Mouse (Mus musculus) lung, embryonic 14.5 days (tissue): ENCODE measurements at regions not wholly inside any gene's neighbourhood (a gene's known extent, or its start where the extent isn't known, plus 50 kb on each side); places are given as distances from the start of the nearest gene placed in this dataset.
A peak's percentile ranks its signal among the peaks of the same experiment; 100 is the strongest.

Experiments used
- ATAC-seq: fragments of 200-750 bp; cut with Nextera tagmentation; 2 replicates; pipeline ENCODE4 v1.8.0; 2017; ENCODE audit warnings: mild to moderate bottlenecking, moderate TSS enrichment, moderate library complexity; ENCODE audit not compliant: insufficient read depth
- DNase-seq: peaks from one replicate; pipeline ENCODE4 v3.0.0-alpha.2; 2015
- H3K27ac ChIP-seq: fragments of 300-500 bp; sonication (generic); 2 replicates; pipeline ENCODE4 v1.5.1; 2014; ENCODE audit warnings: low read depth, mild to moderate bottlenecking, moderate library complexity
- H3K27me3 ChIP-seq: fragments of 300-500 bp; sonication (generic); 2 replicates; pipeline ENCODE4 v1.6.1; 2014; ENCODE audit warnings: low read length, control low read depth; ENCODE audit not compliant: insufficient read depth
- H3K36me3 ChIP-seq: fragments of 300-500 bp; sonication (generic); 2 replicates; pipeline ENCODE4 v1.6.1; 2014; ENCODE audit warnings: control low read depth; ENCODE audit not compliant: insufficient read depth
- H3K4me1 ChIP-seq: fragments of 300-500 bp; sonication (generic); 2 replicates; pipeline ENCODE4 v1.6.1; 2014; ENCODE audit warnings: antibody characterized with exemption, control low read depth; ENCODE audit not compliant: insufficient read depth
- H3K4me2 ChIP-seq: fragments of 300-500 bp; sonication (generic); 2 replicates; pipeline ENCODE4 v1.6.1; 2014; ENCODE audit warnings: mild to moderate bottlenecking
- H3K4me3 ChIP-seq: fragments of 300-500 bp; sonication (generic); 2 replicates; pipeline ENCODE4 v1.5.1; 2014; ENCODE audit warnings: low read depth, low read length
- H3K9ac ChIP-seq: fragments of 300-500 bp; sonication (generic); 2 replicates; pipeline ENCODE4 v1.6.1; 2014
- H3K9me3 ChIP-seq: fragments of 300-500 bp; sonication (generic); 2 replicates; pipeline ENCODE4 v1.6.1; 2016; ENCODE audit warnings: low read depth, low read length, control low read depth
- CTCF ChIP-seq: IDR thresholded peaks from 2 replicates; pipeline ENCODE4 v1.5.1; 2016; ENCODE audit warnings: antibody characterized with exemption, low read depth
- WGBS: fragments of 180-500 bp; shearing (Covaris S2); extraction: QIAGEN DNeasy Blood & Tissue Kit; methylation state at CpG from one replicate; pipeline ENCODE4 v1.1.7; 2014; 5-methylcytosine and 5-hydroxymethylcytosine counted together

DNA sequence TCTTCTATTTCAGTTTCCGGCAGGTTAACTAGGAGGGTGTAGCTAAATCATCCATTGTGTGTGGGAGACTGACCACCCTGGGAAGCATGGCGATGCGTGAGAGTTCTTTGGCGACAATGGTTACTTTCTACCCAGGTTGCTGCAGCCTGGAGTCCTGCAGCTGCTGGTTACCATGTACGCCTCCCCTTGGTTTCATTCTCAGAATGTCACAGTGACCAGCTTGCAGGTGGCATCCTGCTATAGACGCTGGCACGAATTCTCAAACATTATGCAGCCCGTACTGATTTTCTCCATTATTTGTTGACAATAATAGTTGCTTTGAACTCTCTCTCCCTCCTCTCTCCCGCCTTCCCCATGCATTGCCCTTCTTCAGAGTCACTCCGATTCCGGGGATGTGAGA, 301.2 kb downstream of the Brinp2 start:
- DNase-seq = no peak
- WGBS = 80% methylated on average over 11 of the region's 11 CpGs
- no peaks in the 10 kb centered on the region for H3K9me3 ChIP-seq
- TF ChIP-seq CTCF = no peak
- H3K27me3 ChIP-seq = no peaks in the 10 kb centered on the region
- no peaks in the 10 kb centered on the region for H3K36me3 ChIP-seq
- ATAC-seq = no peak
- H3K4me2 ChIP-seq = no peak overlapping the region
- no peak overlapping the region for H3K27ac ChIP-seq
- no peaks in the 10 kb centered on the region for H3K4me1 ChIP-seq
- no peak overlapping the region for H3K9ac ChIP-seq
- no peak overlapping the region for H3K4me3 ChIP-seq

DNA sequence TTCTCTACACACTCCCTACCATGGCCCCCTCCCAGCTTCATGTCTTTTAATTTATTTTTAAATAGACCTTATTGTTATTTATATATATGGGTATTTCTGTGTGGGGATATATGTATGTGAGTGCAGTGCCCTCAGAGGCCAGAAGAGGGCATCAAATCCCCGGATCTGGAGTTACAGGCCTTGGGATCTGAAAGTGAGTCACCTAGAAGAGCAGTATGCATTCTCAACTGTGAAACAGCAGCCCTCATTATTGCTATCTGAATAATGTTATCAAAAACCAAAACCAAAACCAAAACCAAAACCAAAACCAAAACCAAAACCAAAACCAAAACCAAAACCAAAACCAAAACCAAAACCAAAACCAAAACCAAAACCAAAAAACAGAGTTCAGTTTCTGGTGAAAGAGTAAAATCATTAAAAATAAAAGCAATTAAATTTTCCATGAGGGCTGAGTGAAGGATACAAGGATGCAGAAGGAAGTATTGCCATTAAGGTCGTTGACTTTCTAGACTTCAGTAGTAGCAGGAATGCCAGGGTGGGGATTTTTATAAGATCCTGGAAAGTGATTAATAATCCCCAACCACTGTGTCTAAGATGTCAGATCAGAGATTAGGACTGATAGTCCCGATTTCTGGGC, 299.0 kb downstream of the Brinp2 start:
- 60% methylated on average over 3 of the region's 3 CpGs for WGBS
- ATAC-seq = no peak
- peak; percentile 14 for DNase-seq
- Histone ChIP-seq H3K4me2 (no peak overlapping the region), H3K9ac (no peak overlapping the region), H3K4me1 (no peaks in the 10 kb centered on the region), H3K36me3 (no peaks in the 10 kb centered on the region), H3K4me3 (no peak overlapping the region), H3K27me3 (no peaks in the 10 kb centered on the region), H3K27ac (no peak overlapping the region), H3K9me3 (no peaks in the 10 kb centered on the region)
- peak; percentile 31 for TF ChIP-seq CTCF

DNA sequence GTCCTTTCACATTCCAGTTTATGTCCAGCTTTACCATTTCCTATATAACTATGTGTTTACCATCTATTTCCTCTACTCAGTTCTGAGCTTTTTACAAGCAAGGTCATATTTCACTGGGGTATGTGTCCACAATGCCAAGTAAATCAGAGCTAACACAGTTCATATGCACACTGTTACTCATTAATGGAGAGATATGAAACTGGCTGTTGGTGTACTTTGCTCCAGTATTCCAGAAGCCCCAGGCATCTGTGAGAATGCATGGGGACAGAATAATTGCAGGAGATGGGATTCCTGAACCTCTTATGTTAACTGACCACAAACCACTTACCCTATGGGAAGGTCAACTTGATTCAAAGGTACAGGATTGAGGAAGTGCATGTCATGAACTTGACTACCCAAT, 298.3 kb downstream of the Brinp2 start:
- Histone ChIP-seq H3K4me2 (no peak overlapping the region), H3K9me3 (no peaks in the 10 kb centered on the region)
- no peak for ATAC-seq

DNA sequence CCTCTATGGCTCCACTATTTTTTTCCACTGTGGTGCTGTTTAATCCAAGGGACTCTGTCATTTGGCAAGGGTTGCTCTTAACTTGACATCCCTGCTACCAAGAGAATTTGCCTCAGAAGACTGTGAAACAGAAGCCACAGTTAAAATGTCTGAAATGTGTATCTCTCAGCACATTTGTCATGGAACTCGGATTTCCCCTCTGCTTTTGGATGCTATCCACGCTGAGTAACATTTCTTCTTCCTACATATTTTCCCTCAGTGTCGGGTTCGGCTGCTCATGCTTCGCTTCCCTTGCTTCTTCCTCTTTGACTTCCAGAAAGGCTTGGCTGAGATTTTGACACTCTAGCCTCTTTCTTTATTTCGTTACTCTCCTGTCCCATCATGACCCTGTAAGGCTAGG, 294.1 kb downstream of the Brinp2 start:
- 53% methylated on average over 6 of the region's 6 CpGs for WGBS
- Histone ChIP-seq H3K27ac (no peak overlapping the region), H3K36me3 (no peaks in the 10 kb centered on the region), H3K9me3 (no peaks in the 10 kb centered on the region), H3K9ac (no peak overlapping the region), H3K27me3 (no peaks in the 10 kb centered on the region), H3K4me3 (no peak overlapping the region), H3K4me2 (no peak overlapping the region), H3K4me1 (no peaks in the 10 kb centered on the region)
- DNase-seq = peak; percentile 5
- no peak for TF ChIP-seq CTCF
- no peak for ATAC-seq

More for the DNA sequence above, 298.3 kb downstream of the Brinp2 start:
- Histone ChIP-seq H3K27ac (no peak overlapping the region), H3K4me1 (no peaks in the 10 kb centered on the region), H3K27me3 (no peaks in the 10 kb centered on the region), H3K4me3 (no peak overlapping the region), H3K9ac (no peak overlapping the region), H3K36me3 (no peaks in the 10 kb centered on the region)
- TF ChIP-seq CTCF = no peak
- DNase-seq = no peak

DNA sequence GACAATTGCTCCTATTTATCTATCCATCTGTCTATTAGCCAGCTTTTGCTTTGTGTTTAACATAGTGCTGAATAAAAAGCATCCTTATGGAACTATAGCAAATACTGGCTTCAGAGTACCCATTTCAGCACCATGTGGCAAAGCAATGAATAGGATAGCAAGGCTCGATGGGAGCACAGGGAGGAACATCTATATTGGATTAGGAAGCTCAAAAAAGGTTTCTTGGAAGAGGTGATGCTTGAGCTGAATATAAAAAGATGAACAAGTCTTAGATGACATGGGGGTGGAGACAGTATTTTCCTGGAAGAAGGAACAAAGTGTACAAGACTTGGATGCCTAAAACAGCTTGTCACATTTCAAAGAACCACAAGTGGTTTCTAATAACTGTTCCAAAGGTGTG, 273.9 kb downstream of the Brinp2 start:
- H3K9me3 ChIP-seq = no peaks in the 10 kb centered on the region
- no peak overlapping the region for H3K27ac ChIP-seq
- H3K4me3 ChIP-seq = no peak overlapping the region
- H3K36me3 ChIP-seq = no peaks in the 10 kb centered on the region
- H3K4me2 ChIP-seq = no peak overlapping the region
- WGBS = 71% methylated on average over 1 of the region's 1 CpGs
- no peak for ATAC-seq
- no peaks in the 10 kb centered on the region for H3K4me1 ChIP-seq
- DNase-seq = no peak
- H3K9ac ChIP-seq = no peak overlapping the region
- H3K27me3 ChIP-seq = no peaks in the 10 kb centered on the region
- TF ChIP-seq CTCF = no peak

DNA sequence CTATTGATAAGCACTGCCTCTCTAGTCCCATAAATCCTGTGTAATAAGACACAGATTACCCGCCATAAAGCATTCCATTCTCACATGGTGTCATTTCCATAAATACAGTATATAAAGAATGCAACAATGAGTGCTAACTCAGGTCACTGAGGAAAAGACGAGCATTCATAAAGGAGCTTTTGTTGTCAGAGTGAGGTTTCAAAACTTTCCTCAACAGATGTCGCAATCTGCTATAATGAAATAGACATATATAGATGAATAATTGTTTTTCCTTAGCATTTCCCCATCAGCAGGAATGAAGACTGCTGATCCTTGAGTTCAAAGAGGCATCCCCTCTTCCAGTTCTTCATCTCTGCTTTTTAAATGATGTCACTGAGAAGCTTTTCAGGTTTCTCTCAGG, 270.3 kb downstream of the Brinp2 start:
- Histone ChIP-seq H3K27me3 (no peaks in the 10 kb centered on the region), H3K36me3 (no peaks in the 10 kb centered on the region), H3K4me1 (no peaks in the 10 kb centered on the region), H3K4me2 (no peak overlapping the region), H3K9ac (no peak overlapping the region), H3K4me3 (no peak overlapping the region), H3K9me3 (no peaks in the 10 kb centered on the region), H3K27ac (no peak overlapping the region)
- WGBS = 80% methylated on average over 3 of the region's 3 CpGs
- no peak for ATAC-seq
- no peak for DNase-seq
- TF ChIP-seq CTCF = no peak

DNA sequence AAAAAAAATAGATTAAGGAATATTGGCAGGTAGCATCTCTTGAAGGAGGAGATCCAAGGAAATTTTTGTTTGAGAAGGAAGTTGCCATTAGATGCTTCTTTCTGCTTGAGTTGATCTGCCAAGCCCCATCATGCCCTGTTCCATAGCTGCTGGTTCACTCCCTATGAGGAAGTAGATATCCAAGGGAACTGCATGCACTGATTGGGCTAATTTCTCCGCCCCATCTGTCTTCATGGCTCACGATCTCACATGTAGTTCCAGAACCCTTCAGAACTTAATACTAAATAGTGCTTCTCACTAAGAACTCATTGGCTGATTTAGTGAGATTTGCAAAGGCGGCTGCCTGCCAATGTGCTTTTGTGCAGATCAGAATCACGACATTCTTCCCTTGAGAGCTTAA, 258.6 kb downstream of the Brinp2 start:
- H3K4me1 ChIP-seq = no peaks in the 10 kb centered on the region
- no peak for ATAC-seq
- H3K27me3 ChIP-seq = no peaks in the 10 kb centered on the region
- TF ChIP-seq CTCF = no peak
- no peaks in the 10 kb centered on the region for H3K9me3 ChIP-seq
- no peaks in the 10 kb centered on the region for H3K36me3 ChIP-seq
- no peak overlapping the region for H3K27ac ChIP-seq
- 77% methylated on average over 4 of the region's 4 CpGs for WGBS
- no peak overlapping the region for H3K9ac ChIP-seq
- DNase-seq = no peak
- no peak overlapping the region for H3K4me2 ChIP-seq
- H3K4me3 ChIP-seq = no peak overlapping the region

DNA sequence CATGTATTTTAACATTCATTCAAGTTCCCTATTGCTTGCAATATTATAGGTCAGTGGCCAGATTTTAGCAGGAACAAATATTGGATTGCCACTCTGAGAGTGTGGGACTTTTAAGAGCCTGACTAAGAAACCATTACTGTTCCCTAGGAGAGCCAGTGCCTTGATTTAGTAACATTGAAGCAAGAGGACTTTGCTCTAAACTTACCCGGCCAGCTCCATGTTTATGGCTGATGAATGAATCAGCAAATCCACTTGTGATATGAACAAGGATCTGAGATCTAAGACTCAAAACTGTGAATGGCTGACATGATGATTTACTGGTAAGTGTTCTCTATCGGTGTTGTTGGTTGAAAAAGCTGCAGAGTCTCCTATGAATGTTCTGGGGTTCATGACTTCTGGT, 236.4 kb downstream of the Brinp2 start:
- no peaks in the 10 kb centered on the region for H3K27me3 ChIP-seq
- WGBS = 62% methylated on average over 2 of the region's 2 CpGs
- H3K36me3 ChIP-seq = no peaks in the 10 kb centered on the region
- no peak overlapping the region for H3K4me2 ChIP-seq
- no peaks in the 10 kb centered on the region for H3K9me3 ChIP-seq
- DNase-seq (no peak), ATAC-seq (no peak)
- H3K4me3 ChIP-seq = no peak overlapping the region
- H3K27ac ChIP-seq = no peak overlapping the region
- H3K9ac ChIP-seq = no peak overlapping the region
- no peak for TF ChIP-seq CTCF
- H3K4me1 ChIP-seq = no peaks in the 10 kb centered on the region
